Mouse (Mus musculus) stomach, embryonic 16.5 days (tissue): Measurements from ENCODE around the gene Plaur. TPM values are rescaled to one million over a fixed set of nuclear protein-coding genes. Genes with fewer than 3 reads are reported as not detected.
A peak's percentile ranks its signal among the peaks of the same experiment; 100 is the strongest.
"Not testable (repeated sequence)": the region's sequence is repeated elsewhere in the genome, so short reads cannot be mapped to it uniquely, and the experiment has no call there.

ENCODE experiments used
- ATAC-seq: fragments of 200-750 bp; cut with Nextera tagmentation; 2 replicates; pipeline ENCODE4 v1.8.0; 2017; ENCODE audit warnings: moderate number of reproducible peaks, moderate TSS enrichment; ENCODE audit not compliant: insufficient read depth, low FRiP score
- H3K27ac ChIP-seq: fragments of 300-500 bp; sonication (generic); 2 replicates; pipeline ENCODE4 v1.5.1; 2014; ENCODE audit warnings: low read length
- H3K27me3 ChIP-seq: fragments of 300-500 bp; sonication (generic); 2 replicates; pipeline ENCODE4 v1.6.1; 2014; ENCODE audit warnings: low read length, control low read depth, mixed read lengths; ENCODE audit not compliant: control insufficient read depth, insufficient read depth
- H3K36me3 ChIP-seq: fragments of 300-500 bp; sonication (generic); 2 replicates; pipeline ENCODE4 v1.6.1; 2014; ENCODE audit warnings: low read length; ENCODE audit not compliant: control insufficient read depth, insufficient read depth
- H3K4me1 ChIP-seq: fragments of 300-500 bp; sonication (generic); 2 replicates; pipeline ENCODE4 v1.6.1; 2014; ENCODE audit warnings: low read length, control low read depth, mixed read lengths; ENCODE audit not compliant: control insufficient read depth, insufficient read depth
- H3K4me2 ChIP-seq: fragments of 300-500 bp; sonication (generic); 2 replicates; pipeline ENCODE4 v1.6.1; 2014; ENCODE audit warnings: low read depth, low read length, mixed read lengths
- H3K4me3 ChIP-seq: fragments of 300-500 bp; sonication (generic); replicated peaks from 2 replicates; pipeline ENCODE4 v1.5.1; 2014; ENCODE audit warnings: mild to moderate bottlenecking, low read length
- H3K9ac ChIP-seq: fragments of 300-500 bp; sonication (generic); 2 replicates; pipeline ENCODE4 v1.6.1; 2014; ENCODE audit warnings: low read length
- H3K9me3 ChIP-seq: fragments of 300-500 bp; sonication (generic); replicated peaks from 2 replicates; pipeline ENCODE4 v1.6.1; 2016; ENCODE audit warnings: low read length, control low read depth; ENCODE audit not compliant: control insufficient read depth
- WGBS: fragments of 180-500 bp; shearing (Covaris S2); extraction: QIAGEN DNeasy Blood & Tissue Kit; methylation state at CpG from one replicate; pipeline ENCODE4 v1.1.7; 2014; 5-methylcytosine and 5-hydroxymethylcytosine counted together
- polyA plus RNA-seq: library from polyadenylated mRNA; unstranded; fragments of >200 nt; fragmentation: Nextera tagmentation; extraction: Ambion mirVana; gene quantifications from 2 replicates; pipeline ENCODE4 v1.2.1, GENCODE M21; 2015

Gene Plaur
- polyA plus RNA-seq, 1 experiment from 2014 or later: 13.3 TPM

- Histone ChIP-seq H3K36me3 (no peaks in the 10 kb centered on the region), H3K27me3 (peaks cover 7% of the 10 kb centered on the region; the same call in 1 of the 2 replicates), H3K4me2 (peak overlapping the region; percentile 97), H3K4me1 (peaks cover 14% of the 10 kb centered on the region), H3K9ac (peak overlapping the region; percentile 80), H3K27ac (peak overlapping the region; percentile 35; the same call in 1 of the 2 replicates), H3K4me3 (peak overlapping the region; percentile 61), H3K9me3 (no peaks in the 10 kb centered on the region)
- ATAC-seq: peak; percentile 1; the same call in 1 of the 2 replicates
- 16% methylated on average over 14 of the region's 14 CpGs for WGBS
Measured at GRCm38 (mm10) chr7:24480986-24481473, 18.7 kb downstream of the Plaur start.

- Histone ChIP-seq H3K27me3 (peaks cover 7% of the 10 kb centered on the region; the same call in 1 of the 2 replicates), H3K4me1 (peaks cover 14% of the 10 kb centered on the region), H3K27ac (peak within 1 kb of the TSS; percentile 33; the same call in 1 of the 2 replicates), H3K9ac (peak within 1 kb of the TSS; percentile 80), H3K4me3 (peak within 1 kb of the TSS; percentile 61), H3K36me3 (no peaks in the 10 kb centered on the region), H3K4me2 (peak within 1 kb of the TSS; percentile 97), H3K9me3 (no peaks in the 10 kb centered on the region)
- under 1% methylated on average over 71 of the region's 83 CpGs for WGBS
- peak; percentile 89 for ATAC-seq
Measured at GRCm38 (mm10) chr7:24481474-24482207, 19.4 kb downstream of the Plaur start, which contains the start of gene Cadm4. Gene Cadm4, plus strand, starts transcription at chr7:24482023.

GRCm38 (mm10) chr7:24482208-24483020, 20.1 kb downstream of the Plaur start:
- H3K27me3 ChIP-seq: peaks cover 7% of the 10 kb centered on the region; the same call in 1 of the 2 replicates
- WGBS: 5% methylated on average over 13 of the region's 38 CpGs
- no peaks in the 10 kb centered on the region for H3K36me3 ChIP-seq
- H3K4me3 ChIP-seq: peak overlapping the region; percentile 61
- ATAC-seq: no peak
- peak overlapping the region; percentile 80 for H3K9ac ChIP-seq
- no peak overlapping the region for H3K27ac ChIP-seq
- H3K4me2 ChIP-seq: peak overlapping the region; percentile 97
- H3K4me1 ChIP-seq: peaks cover 17% of the 10 kb centered on the region
- no peaks in the 10 kb centered on the region for H3K9me3 ChIP-seq

GRCm38 (mm10) chr7:24483291-24483690, 21.0 kb downstream of the Plaur start:
- not testable (repeated sequence) for H3K36me3 ChIP-seq, ATAC-seq, H3K9me3 ChIP-seq, H3K9ac ChIP-seq, H3K27me3 ChIP-seq, H3K4me3 ChIP-seq, H3K27ac ChIP-seq, H3K4me2 ChIP-seq
- H3K4me1 ChIP-seq: peaks cover 17% of the 10 kb centered on the region
- 55% methylated on average over 6 of the region's 6 CpGs for WGBS

- WGBS: 84% methylated on average over 9 of the region's 9 CpGs
- Histone ChIP-seq H3K4me2 (no peak overlapping the region), H3K27me3 (peaks cover 7% of the 10 kb centered on the region; the same call in 1 of the 2 replicates), H3K4me3 (no peak overlapping the region), H3K27ac (no peak overlapping the region), H3K9me3 (no peaks in the 10 kb centered on the region), H3K9ac (no peak overlapping the region), H3K36me3 (no peaks in the 10 kb centered on the region), H3K4me1 (peaks cover 14% of the 10 kb centered on the region)
- ATAC-seq: no peak
Measured at GRCm38 (mm10) chr7:24485481-24485880, 23.2 kb downstream of the Plaur start.

- no peak overlapping the region; the same call in 1 of the 2 replicates for H3K27ac ChIP-seq
- H3K9me3 ChIP-seq: no peaks in the 10 kb centered on the region
- no peak overlapping the region for H3K4me3 ChIP-seq
- H3K4me2 ChIP-seq: no peak overlapping the region
- H3K9ac ChIP-seq: no peak overlapping the region; the same call in 1 of the 2 replicates
- 40% methylated on average over 9 of the region's 9 CpGs for WGBS
- H3K36me3 ChIP-seq: no peaks in the 10 kb centered on the region
- peak; percentile 44 for ATAC-seq
- H3K4me1 ChIP-seq: 0 out of 2 replicates have a peak, but pooled peaks cover 3% of the 10 kb centered on the region
- H3K27me3 ChIP-seq: peaks cover 7% of the 10 kb centered on the region; the same call in 1 of the 2 replicates
Measured at GRCm38 (mm10) chr7:24486654-24487130, 24.4 kb downstream of the Plaur start.

GRCm38 (mm10) chr7:24487403-24487802, 25.1 kb downstream of the Plaur start:
- no peaks in the 10 kb centered on the region for H3K36me3 ChIP-seq
- no peak for ATAC-seq
- no peaks in the 10 kb centered on the region for H3K9me3 ChIP-seq
- H3K9ac ChIP-seq: no peak overlapping the region
- 0 out of 2 replicates have a peak, but pooled peaks cover 3% of the 10 kb centered on the region for H3K4me1 ChIP-seq
- no peak overlapping the region for H3K4me3 ChIP-seq
- H3K27ac ChIP-seq: no peak overlapping the region
- no peak overlapping the region for H3K4me2 ChIP-seq
- 47% methylated on average over 3 of the region's 3 CpGs for WGBS
- peaks cover 7% of the 10 kb centered on the region; the same call in 1 of the 2 replicates for H3K27me3 ChIP-seq

GRCm38 (mm10) chr7:24488303-24488702, 26.0 kb downstream of the Plaur start:
- no peaks in the 10 kb centered on the region for H3K36me3 ChIP-seq
- H3K27me3 ChIP-seq: no peaks in the 10 kb centered on the region
- 0 out of 2 replicates have a peak, but pooled peaks cover 3% of the 10 kb centered on the region for H3K4me1 ChIP-seq
- H3K4me2 ChIP-seq: no peak overlapping the region
- H3K27ac ChIP-seq: no peak overlapping the region
- no peaks in the 10 kb centered on the region for H3K9me3 ChIP-seq
- no peak overlapping the region for H3K9ac ChIP-seq
- WGBS: 84% methylated on average over 8 of the region's 8 CpGs
- no peak for ATAC-seq
- H3K4me3 ChIP-seq: no peak overlapping the region
